Mouse (Mus musculus) bone marrow macrophage, adult 2 months (primary cell): ENCODE data around the gene Erf. TPM values are rescaled to one million over a fixed set of nuclear protein-coding genes. Genes with fewer than 3 reads are reported as not detected.

ENCODE experiments used
- H3K27ac ChIP-seq: 2 replicates; pipeline ENCODE4 v1.5.1; 2012; ENCODE audit warnings: low read depth, low read length; ENCODE audit not compliant: insufficient read depth
- H3K4me1 ChIP-seq: 2 replicates; pipeline ENCODE4 v1.6.1; 2012; ENCODE audit warnings: low read length; ENCODE audit not compliant: control insufficient read depth, insufficient read depth
- H3K4me3 ChIP-seq: 2 replicates; pipeline ENCODE4 v1.5.1; 2012; ENCODE audit warnings: mild to moderate bottlenecking, low read length, moderate library complexity; ENCODE audit not compliant: insufficient read depth
- CTCF ChIP-seq: IDR thresholded peaks from 2 replicates; pipeline ENCODE4 v1.5.1; 2012; ENCODE audit warnings: low read depth, mild to moderate bottlenecking, low read length, moderate library complexity
- POLR2A ChIP-seq: IDR thresholded peaks from 2 replicates; pipeline ENCODE4 v1.6.1; 2012; ENCODE audit warnings: mild to moderate bottlenecking, low read depth, low read length, borderline replicate concordance
- polyA plus RNA-seq: library from polyadenylated mRNA; stranded (reverse); fragments of >200 nt; gene quantifications from 2 replicates; pipeline ENCODE4 v1.2.4, GENCODE M21; 2012; ENCODE audit not compliant: missing spikeins, insufficient read depth, insufficient read length

Erf gene
- polyA plus RNA-seq, 1 experiment: 27.8 TPM

DNA sequence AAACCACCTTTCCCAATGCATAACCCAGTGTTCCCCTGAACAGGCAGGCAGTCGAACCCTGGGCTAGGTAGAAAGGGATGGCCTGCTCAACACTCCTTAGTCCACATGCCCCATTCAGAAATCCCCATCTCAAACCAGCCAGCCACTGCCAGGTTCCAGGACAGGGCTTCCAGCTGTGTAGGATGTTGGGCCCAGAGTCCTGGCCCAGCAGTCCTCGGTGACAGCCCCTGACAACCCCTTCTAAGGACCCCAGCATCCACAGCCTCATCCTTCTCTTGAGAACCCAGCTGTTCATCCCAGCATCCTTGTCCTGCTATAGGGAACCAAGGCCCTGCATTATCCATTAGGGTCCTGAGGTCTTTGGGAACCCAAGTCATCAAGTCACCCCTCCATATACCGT lies 3.1 kb downstream of the Erf start:
- TF ChIP-seq CTCF: no peak
- no peak for TF ChIP-seq POLR2A
- H3K4me3 ChIP-seq: peak overlapping the region; percentile 87
- H3K27ac ChIP-seq: peak overlapping the region; percentile 96
- peaks cover 30% of the 10 kb centered on the region for H3K4me1 ChIP-seq

DNA sequence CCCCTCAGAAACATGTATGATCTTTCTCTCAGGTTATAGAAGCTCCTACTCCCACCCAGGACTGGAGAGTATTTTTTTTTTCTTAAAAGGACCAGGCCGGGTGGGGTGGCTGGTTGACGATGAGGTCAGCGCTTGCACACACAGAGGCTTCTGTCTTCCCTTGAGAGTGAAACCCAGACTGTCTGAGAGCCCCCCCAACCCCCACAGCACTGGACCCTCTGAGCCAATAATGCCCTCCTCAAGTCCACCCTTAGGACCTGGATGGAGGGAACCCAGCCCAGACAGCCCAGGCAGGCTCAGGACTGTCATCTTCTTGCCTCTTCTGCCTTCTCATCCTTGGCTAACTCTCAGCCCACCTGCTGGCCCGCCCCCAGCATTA lies 3.8 kb downstream of the Erf start:
- TF ChIP-seq POLR2A (no peak), CTCF (no peak)
- Histone ChIP-seq H3K27ac (peak overlapping the region; percentile 28), H3K4me3 (peak overlapping the region; percentile 32), H3K4me1 (peaks cover 28% of the 10 kb centered on the region)

DNA sequence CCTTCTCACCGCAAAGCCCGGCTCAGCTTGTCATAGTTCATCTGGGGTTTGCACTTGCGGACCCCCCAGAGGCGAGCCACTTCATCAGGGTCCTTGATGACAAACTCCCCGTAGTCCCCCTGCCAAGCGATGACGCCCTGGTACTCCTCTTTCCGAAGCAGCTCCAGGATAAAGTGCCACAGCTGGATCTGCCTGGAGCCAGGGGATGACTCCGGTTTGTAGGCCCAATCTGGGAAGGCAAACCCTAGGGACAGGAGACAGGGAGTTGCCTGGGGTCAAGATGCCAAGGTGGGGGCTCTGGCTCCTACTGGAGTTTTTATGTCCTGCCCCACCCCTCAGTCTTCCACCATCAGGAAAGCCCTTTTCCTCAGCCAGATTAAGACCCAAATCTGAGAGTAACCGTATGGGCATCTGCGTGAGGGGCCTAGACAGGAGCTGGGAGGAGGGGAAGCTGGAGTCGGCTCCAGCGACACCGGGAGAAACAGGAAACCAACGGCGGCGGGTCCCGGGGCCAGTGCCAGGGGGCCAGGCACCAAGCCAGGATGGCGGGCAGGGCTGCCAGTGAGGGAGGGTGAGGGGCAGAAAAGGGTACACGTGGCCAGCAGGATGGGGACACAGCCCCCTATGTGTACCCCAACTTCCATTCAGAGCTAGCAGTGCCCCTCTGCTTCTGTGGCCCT lies 4.3 kb downstream of the Erf start:
- Histone ChIP-seq H3K4me3 (peak overlapping the region; percentile 32), H3K27ac (peak overlapping the region; percentile 28), H3K4me1 (peaks cover 22% of the 10 kb centered on the region)
- TF ChIP-seq CTCF (no peak), POLR2A (no peak)

DNA sequence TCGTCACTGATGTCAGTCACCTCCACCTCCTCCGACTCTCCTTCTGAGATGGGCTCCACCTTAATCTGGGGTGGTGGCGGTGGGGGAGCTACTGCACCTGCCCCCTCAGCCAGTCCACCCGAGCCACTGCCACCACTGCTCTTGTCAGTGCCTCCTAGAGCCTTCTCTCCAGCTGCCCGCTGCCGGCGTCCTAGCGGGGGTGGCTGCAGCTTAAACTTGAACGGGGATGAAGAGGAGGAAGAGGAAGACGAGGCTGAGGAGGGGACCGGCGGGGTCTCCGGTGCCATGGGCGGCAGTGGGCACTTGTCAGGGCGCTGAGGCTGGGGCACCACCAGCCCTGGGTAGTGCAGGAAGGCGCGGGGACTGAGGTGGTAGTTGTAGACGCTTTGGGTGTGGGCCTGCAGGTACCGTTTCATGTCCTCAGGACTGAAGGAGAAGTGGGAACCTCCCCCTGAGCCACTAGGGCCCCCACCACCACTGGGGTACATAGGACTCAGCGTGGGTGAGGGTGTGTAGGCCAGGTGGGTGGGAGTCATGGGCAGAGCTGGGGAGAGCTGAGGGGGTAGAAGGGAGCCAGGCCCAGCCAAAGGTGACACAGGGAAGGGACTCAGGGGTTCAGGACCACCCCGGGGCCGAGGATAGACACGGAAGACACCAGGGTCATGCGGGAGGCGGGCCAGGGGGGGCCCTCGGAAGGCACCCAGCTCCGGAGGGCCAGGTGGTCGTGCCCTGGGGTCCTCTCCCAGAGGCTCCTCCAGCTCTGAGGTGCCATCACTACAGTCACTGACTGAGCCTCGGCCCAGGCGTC lies 5.8 kb downstream of the Erf start:
- no peak overlapping the region for H3K27ac ChIP-seq
- no peak for TF ChIP-seq POLR2A
- no peak for TF ChIP-seq CTCF
- H3K4me3 ChIP-seq: no peak overlapping the region
- peaks cover 19% of the 10 kb centered on the region for H3K4me1 ChIP-seq

DNA sequence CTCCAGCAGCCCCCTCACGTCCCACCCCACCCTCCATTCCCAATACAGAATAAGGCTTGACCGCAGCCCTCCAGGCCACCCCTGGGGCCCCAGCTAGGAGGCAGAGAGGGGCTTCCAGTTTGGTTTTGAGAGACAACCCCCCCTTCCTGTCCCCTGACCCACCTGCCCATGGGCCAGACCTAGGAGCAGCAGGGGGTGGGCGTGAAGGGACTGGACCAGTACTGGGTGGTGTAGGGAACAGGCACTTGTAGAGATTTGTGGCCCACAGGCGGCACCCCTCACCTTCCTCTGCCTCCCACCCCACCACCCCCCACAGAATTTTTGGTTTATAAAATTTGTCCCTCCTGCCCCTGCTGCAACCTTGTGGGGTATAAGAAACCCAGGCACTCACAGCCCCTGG lies 7.2 kb downstream of the Erf start:
- TF ChIP-seq POLR2A: no peak
- no peak for TF ChIP-seq CTCF
- H3K4me3 ChIP-seq: no peak overlapping the region
- H3K4me1 ChIP-seq: peaks cover 19% of the 10 kb centered on the region
- H3K27ac ChIP-seq: no peak overlapping the region

DNA sequence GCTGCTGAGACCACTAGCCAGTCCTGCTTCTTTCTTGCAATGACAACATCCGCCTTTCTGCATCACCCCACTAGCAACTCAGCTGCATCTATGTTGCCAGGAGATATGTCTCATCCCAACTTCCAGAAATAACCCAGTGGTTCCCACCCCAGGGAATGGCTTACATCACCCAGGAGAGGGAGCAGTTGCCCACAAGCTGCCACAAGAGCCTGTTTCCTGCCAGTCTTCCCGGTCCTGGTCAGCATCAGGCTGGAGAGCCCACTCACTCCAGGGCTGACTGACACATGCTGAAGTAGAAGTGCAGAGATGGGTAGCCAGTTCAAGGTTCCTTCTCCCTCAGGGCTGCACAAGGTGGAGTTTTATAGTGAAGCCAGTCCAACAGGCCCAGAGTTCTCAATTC lies 9.5 kb downstream of the Erf start:
- no peak overlapping the region for H3K4me3 ChIP-seq
- H3K4me1 ChIP-seq: peaks cover 6% of the 10 kb centered on the region
- TF ChIP-seq CTCF (no peak; the same call in 1 of the 2 replicates), POLR2A (no peak)
- H3K27ac ChIP-seq: no peak overlapping the region

DNA sequence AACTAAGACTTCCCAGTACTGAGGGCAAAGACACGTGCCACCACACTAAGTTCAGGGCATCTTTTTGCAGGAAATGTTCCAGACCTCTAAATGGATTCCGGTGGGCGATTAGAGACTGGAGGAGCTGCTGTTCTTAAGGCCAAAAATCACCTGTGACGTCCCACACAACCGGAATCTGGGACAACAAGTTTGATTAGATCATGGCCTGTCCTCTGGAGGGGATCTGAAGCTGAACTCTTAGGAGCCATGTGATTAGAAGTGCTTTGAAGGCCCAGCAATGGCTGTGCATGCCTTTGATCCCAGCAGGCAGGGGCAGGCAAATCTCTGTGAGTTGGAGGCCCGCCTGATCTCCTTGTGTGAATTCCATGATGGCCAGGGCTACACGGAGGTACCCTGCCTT lies 9.9 kb downstream of the Erf start:
- peaks cover 7% of the 10 kb centered on the region for H3K4me1 ChIP-seq
- H3K4me3 ChIP-seq: no peak overlapping the region
- no peak overlapping the region for H3K27ac ChIP-seq
- TF ChIP-seq CTCF: no peak
- no peak for TF ChIP-seq POLR2A

DNA sequence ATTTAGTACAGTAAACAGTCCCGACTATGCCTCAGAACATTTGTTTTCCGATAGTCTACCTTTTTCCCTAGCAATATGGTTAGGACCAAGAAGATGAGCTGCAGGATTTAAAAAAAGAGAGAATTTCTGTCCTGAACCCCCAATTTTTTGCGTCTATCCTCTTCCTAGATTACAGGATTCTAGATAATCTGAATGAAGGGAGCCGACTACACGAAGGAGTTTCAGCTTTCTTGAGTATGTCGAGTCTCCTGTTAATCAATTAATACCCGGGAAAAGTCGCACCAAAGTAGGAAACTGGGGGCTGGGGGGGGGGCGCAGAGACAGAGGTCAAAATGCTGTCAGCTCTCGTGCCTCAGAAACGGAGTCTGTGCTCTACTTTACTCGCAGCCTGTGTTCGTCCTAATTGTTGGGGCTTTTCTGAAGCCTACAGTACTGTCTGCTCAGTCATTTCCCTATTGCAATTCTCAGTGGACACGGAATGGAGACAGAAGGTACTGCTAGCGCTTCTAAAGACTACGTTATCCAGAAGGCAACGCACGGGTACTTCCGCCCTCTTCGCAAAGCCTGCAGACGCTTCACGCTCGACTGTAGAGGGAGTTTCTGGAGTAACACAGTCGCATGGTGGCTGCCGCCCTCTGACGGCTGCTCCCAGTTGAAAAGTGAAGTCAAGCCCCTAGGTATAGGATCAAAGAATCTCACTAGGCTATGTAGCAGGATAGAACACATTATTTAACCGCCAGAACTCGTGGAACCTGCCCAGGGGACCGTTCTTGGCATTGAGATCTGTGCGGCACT lies 11.5 kb downstream of the Erf start:
- TF ChIP-seq CTCF (peak; percentile 60), POLR2A (0 out of 2 replicates have a peak, but pooled peaks have one; percentile 10)
- H3K4me3 ChIP-seq: peak overlapping the region; percentile 65
- H3K27ac ChIP-seq: peak overlapping the region; percentile 81
- H3K4me1 ChIP-seq: peaks cover 12% of the 10 kb centered on the region

DNA sequence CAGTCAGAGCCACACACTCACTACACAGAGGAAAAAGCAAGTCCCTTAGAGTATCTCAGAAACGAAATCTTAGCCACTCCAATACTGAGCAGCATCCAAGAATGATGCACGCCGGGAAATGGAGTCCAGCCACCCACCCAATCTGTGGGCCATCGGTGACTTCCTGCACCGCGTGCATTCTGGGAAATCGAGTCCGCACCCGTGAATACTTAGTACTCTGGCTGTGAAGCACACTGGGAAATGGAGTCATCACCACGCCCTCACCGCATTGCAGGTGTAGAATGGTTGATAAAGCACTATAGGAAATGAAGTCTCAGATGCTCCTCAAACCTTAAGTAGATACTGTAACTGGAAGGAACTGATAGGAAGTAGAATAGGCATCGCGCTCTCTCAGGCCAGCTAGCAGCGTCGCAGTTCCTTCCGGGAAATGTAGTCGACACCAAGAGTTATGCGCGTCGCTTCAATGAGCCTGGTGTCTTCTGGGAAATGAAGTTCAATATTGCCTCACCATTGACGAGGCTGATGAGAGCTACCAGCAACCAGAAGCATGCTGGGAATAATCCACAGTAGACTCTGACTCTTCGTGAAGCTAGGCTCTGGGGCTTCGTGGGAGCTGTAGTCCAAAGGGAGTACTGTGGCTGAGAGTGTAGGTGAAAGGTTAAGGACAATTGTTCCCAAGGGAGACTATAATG lies 12.4 kb downstream of the Erf start:
- peak overlapping the region; percentile 65 for H3K4me3 ChIP-seq
- peaks cover 12% of the 10 kb centered on the region for H3K4me1 ChIP-seq
- TF ChIP-seq POLR2A (no peak), CTCF (no peak)
- peak overlapping the region; percentile 81 for H3K27ac ChIP-seq
